Mouse (Mus musculus): ENCODE results near the gene Zfp94.
"Not testable (repeated sequence)": the region's sequence is repeated elsewhere in the genome, so short reads cannot be mapped to it uniquely, and the experiment has no call there.

Zfp94 gene

GRCm38 (mm10) chr7:24315726-24316566 lies 520 bp downstream of the Zfp94 start:
- no peak for DNase-seq (ENCODE audit: low spot score)

- peak; percentile 15 for DNase-seq (ENCODE audit: low spot score)
Measured at GRCm38 (mm10) chr7:24300771-24301282, 15.6 kb downstream of the Zfp94 start, which contains the start of gene Zfp61. TSS of gene Zfp61 (minus strand) at chr7:24301232.

- peak; percentile 24 for DNase-seq (ENCODE audit: low spot score)
Measured at GRCm38 (mm10) chr7:24299823-24300481, 16.5 kb downstream of the Zfp94 start.

- DNase-seq (ENCODE audit: low spot score) = peak; percentile 54
Measured at GRCm38 (mm10) chr7:24298973-24299708, 17.3 kb downstream of the Zfp94 start.

GRCm38 (mm10) chr7:24298635-24298972 lies 17.9 kb downstream of the Zfp94 start:
- DNase-seq (ENCODE audit: low spot score) = no peak

GRCm38 (mm10) chr7:24297361-24298095 lies 18.9 kb downstream of the Zfp94 start:
- no peak for DNase-seq (ENCODE audit: low spot score)

- DNase-seq (ENCODE audit: low spot score) = no peak
Measured at GRCm38 (mm10) chr7:24296386-24296785, 20.1 kb downstream of the Zfp94 start.

- DNase-seq (ENCODE audit: low spot score) = no peak
Measured at GRCm38 (mm10) chr7:24295376-24295775, 21.1 kb downstream of the Zfp94 start.

- no peak for DNase-seq (ENCODE audit: low spot score)
Measured at GRCm38 (mm10) chr7:24294763-24295162, 21.7 kb downstream of the Zfp94 start.

GRCm38 (mm10) chr7:24293061-24293851 lies 23.2 kb downstream of the Zfp94 start:
- DNase-seq (ENCODE audit: low spot score) = no peak

- DNase-seq (ENCODE audit: low spot score) = no peak
Measured at GRCm38 (mm10) chr7:24291387-24292090, 24.9 kb downstream of the Zfp94 start.

GRCm38 (mm10) chr7:24290106-24290693 lies 26.3 kb downstream of the Zfp94 start:
- no peak for DNase-seq (ENCODE audit: low spot score)

GRCm38 (mm10) chr7:24288512-24288911 lies 28.0 kb downstream of the Zfp94 start:
- no peak for DNase-seq (ENCODE audit: low spot score)

GRCm38 (mm10) chr7:24287670-24288069 lies 28.8 kb downstream of the Zfp94 start:
- DNase-seq (ENCODE audit: low spot score) = no peak

GRCm38 (mm10) chr7:24286916-24287315 lies 29.6 kb downstream of the Zfp94 start:
- DNase-seq (ENCODE audit: low spot score) = no peak

- DNase-seq (ENCODE audit: low spot score) = no peak
Measured at GRCm38 (mm10) chr7:24286090-24286489, 30.4 kb downstream of the Zfp94 start.

GRCm38 (mm10) chr7:24280858-24281145 lies 35.7 kb downstream of the Zfp94 start:
- DNase-seq (ENCODE audit: low spot score) = no peak

- DNase-seq (ENCODE audit: low spot score) = no peak
Measured at GRCm38 (mm10) chr7:24280031-24280857, 36.2 kb downstream of the Zfp94 start.

- not testable (repeated sequence) for DNase-seq (ENCODE audit: low spot score)
Measured at GRCm38 (mm10) chr7:24278771-24279170, 37.7 kb downstream of the Zfp94 start.

Data from ovary, adult 18-20 months (tissue).